Mouse (Mus musculus) adipocyte (in vitro differentiated cells): ENCODE results near the gene Slain1.
"Not testable (repeated sequence)": the region's sequence is repeated elsewhere in the genome, so short reads cannot be mapped to it uniquely, and the experiment has no call there.

Experiments
- DNase-seq: peaks from one replicate; pipeline ENCODE4 v3.0.0-alpha.2; 2016; ENCODE audit warnings: low spot score

Gene Slain1

GRCm38 (mm10) chr14:103720637-103721355 lies 70.8 kb downstream of the Slain1 start:
- no peak for DNase-seq

DNA sequence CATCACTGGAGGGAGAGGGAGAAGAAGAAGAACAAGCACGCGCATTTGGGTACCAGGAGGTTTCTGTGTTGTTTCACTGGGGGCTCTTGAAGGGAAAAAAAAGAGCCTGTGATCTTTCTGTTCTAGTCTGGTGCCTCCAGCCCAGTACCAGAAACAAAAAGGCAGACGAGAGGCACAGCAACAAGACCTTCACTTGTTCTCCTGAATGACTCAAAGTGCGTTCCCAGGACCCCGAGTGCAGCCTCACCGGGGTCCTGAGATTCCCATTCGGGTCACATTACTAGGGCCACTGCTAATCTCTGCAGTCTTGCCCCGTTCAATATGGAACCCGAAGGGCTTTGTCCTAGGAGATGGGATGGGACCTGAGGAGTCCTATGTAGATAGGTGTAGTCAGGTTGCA lies 73.3 kb downstream of the Slain1 start:
- DNase-seq, result no peak

GRCm38 (mm10) chr14:103723841-103724240 lies 73.8 kb downstream of the Slain1 start:
- DNase-seq, result no peak

DNA sequence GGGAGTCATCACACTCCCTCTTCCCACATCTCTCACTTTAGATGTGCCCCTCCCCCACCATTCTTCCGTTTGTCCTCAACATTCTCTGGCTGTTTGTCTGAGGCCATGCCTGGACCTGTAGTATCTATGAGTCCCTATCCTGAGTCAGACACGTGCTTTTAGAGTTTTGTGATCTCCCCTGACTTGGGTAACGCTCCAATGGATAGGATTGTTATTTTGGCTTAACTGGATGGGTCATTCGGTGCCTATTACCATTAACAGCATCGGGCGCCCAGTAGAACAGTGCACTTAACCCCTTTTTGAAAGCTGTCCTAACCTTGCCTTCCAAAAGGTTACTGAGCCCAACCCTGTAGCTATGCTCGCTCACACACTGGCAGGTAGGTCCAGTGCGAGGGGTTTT lies 78.5 kb downstream of the Slain1 start:
- no peak for DNase-seq

DNA sequence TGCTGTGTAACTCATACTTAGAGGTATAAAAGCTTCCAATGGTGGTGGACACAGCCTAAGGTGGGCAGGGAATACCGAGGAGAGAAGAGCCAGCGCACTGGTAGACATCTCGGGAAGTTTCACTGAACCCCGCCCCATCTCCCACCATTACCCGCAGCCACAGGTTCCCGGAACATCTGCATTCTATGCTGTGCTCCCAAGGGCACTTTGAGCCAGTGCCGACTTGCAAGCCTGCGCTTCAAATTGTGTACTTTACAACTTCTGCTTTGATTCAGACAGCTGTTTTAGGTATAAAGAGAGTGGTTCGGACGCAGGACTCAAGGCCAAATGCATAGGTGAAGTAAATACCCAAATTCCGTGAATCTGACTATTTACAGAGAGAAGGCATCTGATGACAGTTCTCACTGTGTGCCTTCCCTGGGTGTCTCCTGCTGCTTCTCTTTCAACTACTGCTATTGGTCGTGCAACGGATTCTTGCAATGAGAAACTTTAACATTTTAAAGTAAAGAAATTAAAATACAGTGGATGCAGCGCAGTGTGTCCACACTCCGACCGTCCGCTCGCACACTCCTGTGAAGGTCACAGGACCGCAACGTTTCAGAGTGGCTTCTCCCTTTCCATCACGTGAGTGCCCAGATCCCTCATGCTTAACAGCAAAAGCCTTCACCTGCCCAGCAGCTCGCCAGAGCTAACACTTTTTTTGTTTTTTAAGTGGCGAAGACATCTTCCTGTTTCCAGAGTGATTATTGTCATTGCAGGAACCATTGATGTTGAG lies 79.1 kb downstream of the Slain1 start:
- no peak for DNase-seq

DNA sequence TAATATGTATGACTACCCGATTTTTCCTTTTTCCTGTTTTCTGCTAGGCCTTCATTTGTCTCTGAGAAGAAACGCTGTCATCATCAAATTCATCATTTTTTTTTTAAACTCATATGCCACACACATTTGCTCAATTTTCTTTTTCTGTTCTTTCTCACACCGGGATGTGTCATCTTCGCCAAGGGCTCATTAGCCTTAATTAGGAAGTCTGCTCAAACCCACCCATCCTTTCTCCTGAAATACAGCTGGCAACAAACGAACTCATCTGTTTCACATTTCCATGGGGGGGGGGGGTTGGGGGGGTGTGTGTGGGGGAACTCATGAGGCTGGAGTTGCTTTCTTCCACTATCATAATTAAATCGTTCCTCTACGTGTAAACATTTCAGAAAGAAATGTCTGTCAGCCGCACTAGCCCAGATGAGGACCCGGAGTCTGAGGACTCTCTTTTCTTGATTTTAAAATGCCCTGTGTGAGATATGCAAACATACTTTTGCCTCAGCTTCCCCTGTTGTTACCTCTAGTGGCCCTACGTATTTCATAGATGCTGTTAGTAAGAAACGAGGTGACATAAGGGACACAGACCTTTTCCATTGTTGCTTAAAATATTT lies 79.8 kb downstream of the Slain1 start:
- no peak for DNase-seq

DNA sequence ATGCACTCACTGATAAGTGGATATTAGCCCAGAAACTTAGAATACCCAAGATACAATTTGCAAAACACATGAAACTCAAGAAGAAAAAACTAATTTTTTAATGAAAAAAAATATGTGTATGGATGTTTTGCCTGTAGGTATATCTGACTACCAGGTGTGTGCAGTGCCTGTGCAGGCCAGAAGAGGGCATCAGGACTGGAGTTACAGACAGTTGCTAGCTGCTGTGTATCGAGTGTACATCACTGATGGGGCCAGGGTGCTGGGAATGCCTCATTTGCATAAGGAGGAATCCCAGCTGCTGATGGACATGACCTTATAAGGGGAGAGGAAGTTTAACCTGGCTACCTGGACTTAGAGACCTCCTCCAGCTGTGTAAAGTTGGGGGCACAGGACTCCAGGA lies 82.6 kb downstream of the Slain1 start:
- DNase-seq, result no peak

DNA sequence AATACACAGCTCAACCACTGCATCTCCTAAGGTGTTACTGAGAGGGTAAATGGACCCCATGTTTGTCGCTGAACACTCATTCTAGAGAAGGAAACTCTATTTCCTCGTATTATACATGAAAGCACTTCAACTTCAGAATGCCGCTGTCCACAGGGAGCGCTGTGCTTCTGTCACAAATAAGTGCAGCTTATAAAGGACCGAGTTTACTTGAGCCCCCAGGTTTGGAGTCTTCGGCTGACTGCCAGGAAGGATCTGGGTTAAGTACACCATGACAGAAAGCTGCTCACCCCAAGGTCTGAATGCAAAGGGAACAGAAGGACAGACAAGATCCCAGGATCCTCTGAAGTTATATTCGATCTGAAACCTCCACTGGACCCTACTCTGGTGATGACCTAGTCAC lies 91.2 kb downstream of the Slain1 start:
- no peak for DNase-seq

GRCm38 (mm10) chr14:103742150-103742549 lies 92.1 kb downstream of the Slain1 start:
- no peak for DNase-seq

- DNase-seq, result no peak
These were observed 97.3 kb downstream of the Slain1 start for GRCm38 (mm10) chr14:103747345-103747744.

GRCm38 (mm10) chr14:103750638-103751037 lies 100.6 kb downstream of the Slain1 start:
- DNase-seq, result not testable (repeated sequence)

DNA sequence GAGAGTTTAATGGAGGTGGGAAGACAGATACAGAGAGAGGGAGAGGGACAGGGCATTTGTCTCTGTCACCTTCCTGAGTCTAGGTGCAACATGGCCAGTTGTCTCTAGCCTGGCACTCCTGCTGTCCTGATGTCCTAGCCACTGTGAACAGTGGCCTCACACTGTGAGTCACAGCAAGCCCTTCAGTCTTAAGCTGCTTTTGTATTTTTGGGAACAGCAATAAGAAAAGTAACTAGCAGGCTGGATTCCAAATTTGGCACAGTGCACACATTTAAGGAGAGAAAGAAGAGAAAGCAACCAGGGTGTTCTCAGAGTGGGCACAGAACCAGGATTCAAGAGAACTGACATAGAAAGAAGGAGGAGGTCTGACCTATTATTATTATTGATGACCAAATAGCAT lies 101.4 kb downstream of the Slain1 start:
- no peak for DNase-seq

DNA sequence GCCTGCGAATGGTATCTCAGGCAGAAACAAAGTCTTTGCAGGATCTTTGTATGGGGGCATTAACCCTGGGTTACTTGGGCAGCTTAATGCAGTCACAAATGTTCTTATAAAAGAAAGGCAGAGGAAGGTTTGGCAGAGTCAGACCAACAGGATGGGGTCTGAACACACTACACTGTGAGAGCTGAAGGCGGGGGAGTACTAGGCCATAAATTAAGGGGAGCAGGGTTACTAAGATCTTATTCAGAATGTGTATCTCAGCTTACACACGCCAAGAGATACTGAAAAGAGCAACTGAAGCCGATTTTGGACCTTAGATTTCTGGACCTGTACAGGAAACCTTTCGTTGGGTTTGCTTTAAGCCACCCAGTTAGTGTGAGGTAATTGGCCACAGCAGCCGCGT lies 102.7 kb downstream of the Slain1 start:
- no peak for DNase-seq

- DNase-seq, result no peak
These were observed 104.0 kb downstream of the Slain1 start for GRCm38 (mm10) chr14:103754041-103754440.

DNA sequence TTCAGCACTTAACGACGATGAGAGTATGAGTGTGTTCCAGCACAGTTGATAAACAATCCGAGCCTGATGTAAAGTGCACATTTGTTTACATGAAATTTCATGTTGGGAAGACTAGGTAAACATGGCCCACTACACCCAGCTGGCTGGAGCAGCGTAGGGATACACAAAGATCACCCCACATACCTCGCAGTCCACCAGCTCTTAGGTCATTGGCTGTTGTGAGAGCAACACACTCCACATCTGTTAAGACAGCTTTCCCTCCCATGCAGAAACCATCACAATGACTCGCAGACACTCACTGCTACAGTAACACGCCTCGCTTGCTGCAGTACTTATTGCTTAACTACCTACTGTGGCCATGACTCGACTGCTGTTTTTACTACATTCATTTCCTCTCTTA lies 104.4 kb downstream of the Slain1 start:
- DNase-seq, result no peak
